Mouse (Mus musculus) cerebellum, postnatal 14 days (tissue): Measurements from ENCODE around the gene Lipc.
A peak's percentile ranks its signal among the peaks of the same experiment; 100 is the strongest.

Experiments
- DNase-seq, 2 experiments: peaks; one replicate each; pipeline ENCODE4 v3.0.0; 2021; ENCODE audit warnings: mixed read lengths in 2 of 2

The Lipc gene

DNA sequence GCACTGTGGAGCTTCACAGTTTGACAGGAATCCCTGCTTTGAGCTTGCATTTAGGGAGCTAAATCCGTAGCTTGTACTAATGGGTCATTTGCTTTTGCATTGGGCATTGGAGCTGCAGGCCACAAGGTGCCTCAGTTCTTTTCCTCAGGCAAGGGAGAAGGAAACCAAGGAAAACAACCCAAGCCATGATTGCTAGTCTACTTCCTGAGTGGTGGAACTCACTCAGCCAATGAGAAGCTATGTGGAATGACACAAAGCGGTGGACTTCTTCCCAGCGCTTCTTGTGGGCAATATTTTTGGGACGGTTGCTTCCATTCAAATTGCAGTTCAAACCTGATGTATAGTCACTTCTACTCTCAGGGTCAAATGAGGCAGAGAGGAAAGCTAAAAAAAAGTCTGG is at the start of gene Lipc:
Gene Lipc, minus strand, starts transcription at position 101 of the 400 bp plus-strand sequence.
- DNase-seq, result no peak

DNA sequence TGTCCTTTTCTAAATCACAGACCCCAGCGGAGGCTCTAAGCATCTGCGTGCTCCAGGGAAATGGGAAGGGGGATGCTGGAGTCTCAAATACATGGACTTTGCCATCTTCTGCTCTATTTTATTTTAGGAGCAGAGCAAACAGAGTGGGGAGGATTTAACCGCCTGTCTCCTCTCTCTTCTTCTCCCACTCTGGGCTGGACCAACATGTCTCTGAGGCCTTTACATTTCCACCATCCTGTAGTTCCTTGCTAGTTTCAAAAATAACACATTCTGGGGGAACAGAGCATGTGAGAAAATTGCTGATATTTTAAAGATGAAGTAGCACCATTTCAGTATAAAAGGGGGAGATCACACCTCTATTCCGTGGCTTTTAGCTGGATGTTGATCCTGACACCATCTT is 47.1 kb upstream of the Lipc start:
- DNase-seq, result no peak

DNA sequence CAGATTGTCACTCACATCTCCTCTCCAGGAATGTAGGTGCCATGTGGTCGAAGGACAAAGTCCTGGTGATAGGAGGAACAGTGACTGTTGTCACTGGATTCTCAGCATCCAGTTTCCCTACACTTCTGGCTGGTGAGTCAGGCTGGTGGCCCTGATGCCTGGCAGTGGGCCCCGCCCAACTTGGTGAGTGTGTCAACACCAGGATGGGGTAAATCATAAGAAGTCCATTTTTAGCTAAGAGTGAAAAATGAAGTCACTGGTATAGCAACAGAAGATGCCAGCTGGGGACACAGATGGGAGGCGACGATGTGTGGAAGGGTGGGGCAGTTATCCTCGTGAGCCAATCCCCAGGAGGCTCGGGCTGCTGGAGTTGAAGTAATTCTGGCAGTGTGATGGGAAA is 46.7 kb upstream of the Lipc start:
- DNase-seq, result peak in 1 of 2 experiments; percentile 11

DNA sequence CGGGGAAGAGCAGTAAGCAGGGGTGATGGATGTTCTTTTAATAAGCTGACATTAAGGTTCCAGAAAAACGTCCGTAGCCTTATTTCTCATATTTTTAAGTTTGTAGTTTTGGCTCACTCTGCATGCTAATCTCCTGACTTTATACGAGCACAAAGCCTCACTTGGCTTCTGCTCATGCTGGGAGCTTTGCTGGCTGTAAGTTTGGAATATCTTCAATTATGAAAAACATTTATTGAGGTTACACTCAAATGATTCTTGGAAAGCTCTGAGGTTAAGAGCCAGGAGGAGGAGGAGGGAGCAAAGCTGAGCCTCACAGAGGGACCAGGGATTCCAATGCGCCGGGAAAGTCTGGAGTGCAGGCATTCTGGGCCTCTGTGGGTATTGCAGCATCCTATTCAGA is 41.3 kb upstream of the Lipc start:
- DNase-seq, result no peak

DNA sequence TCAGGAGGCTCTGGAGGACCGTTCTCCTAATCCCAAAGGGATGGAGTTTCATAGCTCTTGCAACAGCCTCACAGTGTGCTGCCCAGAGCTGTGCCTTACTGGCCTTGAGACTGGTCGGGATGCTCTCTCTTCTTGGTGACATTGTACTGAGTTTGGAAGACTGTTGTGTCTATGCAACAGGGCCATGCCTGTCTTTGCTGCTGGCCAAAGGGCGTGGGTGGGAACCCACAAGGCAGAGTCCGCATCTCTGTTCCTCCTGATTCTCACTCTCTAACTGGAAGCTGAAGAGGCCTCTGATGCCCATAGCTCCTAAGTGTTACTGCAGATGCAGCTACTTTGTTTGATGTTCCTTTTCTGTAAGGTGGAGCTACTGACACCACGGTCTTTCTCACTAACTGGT is 39.4 kb upstream of the Lipc start:
- DNase-seq, result no peak

DNA sequence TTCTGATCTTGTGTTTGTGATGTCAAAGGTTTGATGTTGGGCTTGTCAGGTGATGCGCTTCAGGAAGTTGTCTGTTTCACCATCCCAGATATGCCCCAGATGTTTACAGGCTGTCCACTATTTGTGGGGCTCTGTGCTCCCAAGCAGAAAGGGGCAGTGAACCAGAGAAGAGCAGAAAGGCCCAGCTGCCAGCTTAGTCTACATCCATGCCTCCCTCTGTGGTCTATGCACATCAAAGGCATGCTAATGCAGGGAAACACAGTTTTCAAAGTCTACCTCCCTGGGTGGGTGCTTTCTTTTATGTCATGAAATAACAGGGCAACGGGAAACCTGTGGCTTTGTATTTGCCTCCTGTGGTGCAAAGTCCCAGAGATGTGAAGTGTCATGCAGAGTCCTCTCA is 35.2 kb upstream of the Lipc start:
- DNase-seq, result no peak

DNA sequence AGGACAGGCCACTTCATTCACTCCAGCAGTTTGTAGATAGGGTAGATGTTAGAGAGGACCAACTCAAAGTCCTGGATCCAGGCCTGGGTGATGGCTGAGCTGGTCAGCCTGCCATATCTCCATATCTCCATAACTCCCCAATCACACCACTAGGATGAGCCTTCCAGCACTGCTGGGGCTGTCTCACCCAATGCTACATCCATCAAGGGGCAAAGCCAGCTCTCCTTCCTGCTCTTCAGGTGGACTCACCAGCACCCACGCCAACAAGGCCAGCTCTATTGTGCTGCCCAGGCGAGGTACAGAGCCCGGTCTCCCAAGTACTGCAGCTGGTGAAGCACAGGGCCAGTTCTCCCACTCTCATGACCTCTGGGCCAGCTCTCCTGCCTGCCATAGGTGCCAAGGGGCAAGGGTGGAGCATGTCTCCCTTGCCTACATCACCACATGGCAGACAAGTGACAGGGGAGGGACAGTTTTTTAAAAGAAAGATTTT is 31.0 kb upstream of the Lipc start:
- DNase-seq, result no peak

DNA sequence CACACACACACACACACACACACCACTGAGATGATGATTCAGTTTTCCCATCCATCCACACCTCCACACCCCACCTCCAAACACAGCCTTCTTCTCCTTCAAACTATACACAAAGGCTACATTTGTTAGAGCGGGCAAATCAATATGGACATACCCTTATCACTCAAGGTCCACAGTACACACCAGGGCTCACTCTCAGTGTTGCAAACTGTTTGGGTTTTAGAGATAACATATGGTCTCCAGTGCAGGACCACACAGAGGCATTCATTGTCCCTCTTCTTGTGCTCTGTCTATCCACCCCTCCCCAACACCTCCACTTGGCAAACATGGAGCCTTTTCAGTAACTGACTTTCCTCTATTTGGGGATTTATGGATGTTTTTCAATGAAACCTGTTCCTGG is 29.7 kb upstream of the Lipc start:
- DNase-seq, result no peak

DNA sequence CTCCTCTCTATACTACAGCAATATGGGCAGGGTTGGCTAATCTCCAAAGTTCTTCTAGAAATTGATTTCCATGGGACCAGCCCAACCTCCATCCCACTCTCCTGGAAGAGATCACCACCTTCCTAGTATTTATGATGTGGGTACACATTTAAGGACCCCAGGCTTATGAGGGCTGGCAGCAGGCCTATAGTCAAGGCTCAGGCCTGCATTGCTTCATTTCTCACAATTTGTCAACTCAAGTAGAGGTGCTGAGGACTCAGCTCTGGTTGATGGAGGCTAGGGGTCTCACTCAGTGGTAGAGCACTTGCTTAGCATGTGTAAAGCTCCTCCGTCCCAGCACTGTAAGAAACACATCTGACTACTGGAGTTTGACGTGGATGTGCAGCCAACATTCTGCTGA is 27.6 kb upstream of the Lipc start:
- DNase-seq, result no peak

DNA sequence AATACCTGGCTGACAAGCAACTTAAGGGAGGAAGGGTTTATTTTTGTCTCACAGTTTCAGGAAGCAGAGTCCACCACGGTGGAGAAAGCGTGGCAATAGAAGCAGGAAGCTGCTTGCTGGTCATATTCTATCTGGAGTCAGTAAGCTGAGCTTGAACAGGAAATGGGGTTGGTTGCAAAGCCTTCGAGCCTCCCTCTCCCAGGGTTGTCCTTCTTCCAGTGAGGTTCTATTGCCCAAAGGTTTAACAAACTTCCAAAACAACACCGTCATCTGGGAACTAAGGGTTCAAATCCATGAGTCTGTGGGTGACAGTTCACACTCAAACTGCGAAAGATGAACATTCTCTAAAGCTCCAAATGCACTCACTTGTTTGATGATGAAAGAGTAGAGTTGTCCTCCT is 27.1 kb upstream of the Lipc start:
- DNase-seq, result no peak

DNA sequence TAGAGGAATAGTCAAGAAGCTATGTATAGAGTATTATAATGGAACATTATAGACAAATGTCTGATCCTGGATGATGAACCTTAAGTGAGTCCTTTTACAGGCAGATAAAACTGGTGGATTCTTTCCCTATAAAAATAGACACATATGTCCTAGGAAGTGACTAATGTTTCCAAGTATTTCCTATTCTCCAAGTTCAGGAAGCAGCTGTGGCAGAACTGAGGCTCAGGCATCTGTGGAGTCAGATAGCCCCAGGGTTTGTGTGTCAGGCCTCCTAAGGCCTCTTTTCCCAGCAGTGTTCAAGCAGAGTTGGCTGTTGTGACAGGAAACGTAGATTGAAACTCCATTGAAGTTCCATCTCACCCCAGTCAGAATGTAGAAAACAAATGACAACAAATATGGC is 25.4 kb upstream of the Lipc start:
- no peak for DNase-seq

DNA sequence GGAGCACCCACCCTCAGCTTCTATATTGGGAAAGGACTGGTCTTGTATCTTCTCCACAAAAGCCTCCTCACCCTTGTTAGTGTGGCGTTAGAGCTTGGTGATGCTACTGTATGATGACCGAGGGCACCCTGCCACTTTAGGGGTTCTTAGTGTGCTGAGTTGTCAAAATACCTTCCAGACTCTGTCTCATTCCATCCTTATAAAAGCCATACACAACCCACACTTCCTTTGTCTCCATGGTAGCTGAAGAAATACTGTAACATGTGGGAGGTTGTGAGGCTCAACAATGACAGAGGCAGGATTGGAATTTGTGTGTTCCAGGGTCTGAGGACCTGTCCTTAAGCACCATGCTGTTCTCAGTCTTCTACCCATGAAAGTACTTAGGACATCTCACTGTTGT is 23.9 kb upstream of the Lipc start:
- no peak for DNase-seq

DNA sequence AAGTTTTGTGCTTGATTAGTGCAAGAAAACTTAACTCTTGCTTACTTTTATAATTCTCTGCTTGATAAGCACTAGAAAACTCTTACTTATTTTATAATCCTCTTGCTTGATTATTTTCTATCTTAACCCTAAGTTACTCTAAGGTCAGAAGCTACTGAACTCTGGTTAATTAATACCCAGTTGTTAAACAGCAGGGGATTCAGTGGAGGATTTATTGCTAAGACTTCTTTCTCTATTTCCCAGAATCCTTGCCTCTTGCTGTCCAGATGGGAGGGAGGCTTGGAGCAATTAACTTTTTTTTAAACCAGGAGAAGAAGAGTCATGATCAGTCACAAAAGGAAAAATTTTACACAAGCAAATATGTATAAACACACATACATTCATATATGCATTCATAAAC is 21.3 kb upstream of the Lipc start:
- DNase-seq, result no peak

DNA sequence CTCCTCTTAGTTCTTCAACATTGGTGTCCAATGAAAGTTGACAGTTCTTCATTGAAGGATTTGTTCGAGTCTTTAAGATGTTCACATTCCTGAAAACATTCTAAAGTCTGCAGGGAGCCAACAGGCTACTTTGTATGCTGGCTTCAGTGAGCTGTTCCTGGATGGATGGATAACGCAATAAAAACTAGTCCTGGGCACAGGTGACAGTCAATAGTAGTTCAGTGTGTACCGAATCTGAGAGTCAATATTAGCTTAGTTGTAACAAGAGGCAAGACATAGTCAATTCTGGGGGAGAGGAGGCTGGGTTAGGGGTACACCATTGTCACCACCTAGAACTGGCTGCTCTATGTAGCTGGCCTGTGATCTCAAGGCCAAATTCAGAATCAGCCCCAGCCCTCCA is 17.2 kb upstream of the Lipc start:
- no peak for DNase-seq

DNA sequence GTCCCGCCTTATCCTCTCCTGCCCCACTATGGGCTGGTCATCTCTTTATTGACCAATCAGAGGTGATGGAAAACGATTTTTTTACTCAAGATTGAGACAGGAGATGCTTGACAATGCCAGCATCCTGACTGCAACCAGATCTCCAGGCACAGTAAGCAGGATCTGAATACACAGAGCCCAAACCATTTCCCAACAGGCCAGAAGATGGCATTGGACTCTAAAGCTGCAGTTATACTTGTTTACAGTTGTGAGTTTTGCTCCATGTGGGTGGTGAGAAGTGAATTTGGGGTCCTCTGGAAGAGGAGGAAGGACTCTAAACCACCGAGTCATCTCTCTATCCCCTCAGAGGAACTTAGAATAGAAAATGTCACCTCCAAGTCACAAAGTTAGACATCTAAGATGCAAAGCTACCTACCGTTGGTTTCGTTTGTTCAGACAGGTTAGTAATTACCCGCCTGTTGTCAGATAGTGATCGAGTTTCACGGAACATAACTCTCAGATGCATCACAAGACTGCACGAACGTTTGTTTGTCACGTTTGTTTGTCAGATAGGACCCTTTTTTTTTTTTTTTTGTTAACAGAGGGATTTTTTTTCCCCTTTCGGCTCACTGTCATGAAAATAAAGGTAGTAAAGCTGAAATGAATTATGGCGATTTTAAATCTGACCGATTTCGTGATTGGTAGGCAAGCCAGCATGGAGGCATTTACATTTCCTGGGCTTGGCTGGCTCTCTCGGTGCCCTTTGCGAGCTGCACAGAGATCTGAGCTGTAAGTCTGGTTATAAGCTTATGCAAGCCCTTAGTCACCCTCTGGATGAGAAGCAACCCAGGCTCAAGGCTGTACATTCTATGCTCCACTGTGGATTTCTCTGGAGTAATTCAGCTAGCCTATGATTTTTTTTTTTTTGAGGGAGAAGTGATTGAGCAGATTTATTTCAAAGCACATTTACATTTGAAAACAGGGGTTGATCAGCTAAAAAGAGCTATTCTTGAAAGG is 14.3 kb upstream of the Lipc start:
- DNase-seq, result no peak

DNA sequence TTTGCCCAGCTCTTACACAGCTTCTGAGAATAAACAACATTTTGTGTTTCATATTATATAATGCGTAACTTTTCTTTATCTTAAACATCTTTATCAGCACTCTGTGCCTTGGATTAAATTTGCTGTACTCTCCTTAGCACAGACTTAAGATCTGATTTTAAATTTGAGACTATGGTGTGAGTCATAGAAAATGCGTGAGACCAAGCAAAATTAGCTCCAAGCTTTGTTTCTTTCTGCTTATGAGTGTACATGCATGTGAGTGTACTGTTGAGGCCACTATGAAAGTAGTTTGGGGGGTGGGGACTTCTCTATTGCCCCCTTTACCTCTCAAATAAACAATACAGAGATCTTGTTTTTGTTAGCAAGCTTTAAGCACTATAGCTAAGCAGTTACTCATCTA is 13.4 kb upstream of the Lipc start:
- DNase-seq, result no peak

DNA sequence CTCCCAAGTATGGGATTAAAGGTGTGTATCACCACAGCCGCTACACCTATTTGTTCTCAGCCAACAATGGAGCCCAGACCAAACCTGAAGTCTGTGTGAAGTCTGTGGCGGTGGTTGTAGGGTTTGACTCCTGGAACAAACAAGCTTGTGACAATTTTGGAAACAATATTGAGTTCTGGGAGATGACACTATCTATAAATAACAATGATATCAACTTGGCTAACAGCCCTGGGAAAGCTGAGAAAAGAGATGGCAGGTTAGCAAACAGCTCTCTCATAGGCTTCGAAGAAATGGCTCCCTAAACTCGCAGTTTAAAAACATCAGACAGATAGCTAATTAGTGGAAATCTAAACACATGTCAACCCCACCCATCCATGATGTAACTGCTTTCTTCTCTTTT is 13.0 kb upstream of the Lipc start:
- no peak for DNase-seq

DNA sequence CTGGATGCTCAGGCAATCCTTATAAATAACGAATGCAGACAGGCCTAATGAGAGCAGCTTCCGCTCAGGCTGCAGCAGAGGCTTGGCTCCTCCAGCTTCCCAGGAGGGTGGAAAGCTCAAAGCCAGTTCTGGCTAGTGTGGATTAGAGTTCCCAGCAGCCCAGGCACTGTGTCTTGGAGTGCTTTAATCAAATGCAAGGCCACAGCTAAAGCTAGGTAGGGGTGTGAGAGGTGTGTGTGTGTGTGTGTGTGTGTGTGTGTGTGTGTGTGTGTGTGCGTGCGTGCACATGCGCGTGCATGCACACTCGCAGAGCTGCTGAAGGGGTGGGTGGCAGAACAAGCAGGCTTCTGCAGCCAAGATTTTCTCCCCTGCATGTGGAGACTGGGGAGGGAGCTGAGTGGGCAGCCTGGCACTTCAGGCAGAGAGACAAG is 11.4 kb upstream of the Lipc start:
- DNase-seq, result peak; percentile 76 to 77

DNA sequence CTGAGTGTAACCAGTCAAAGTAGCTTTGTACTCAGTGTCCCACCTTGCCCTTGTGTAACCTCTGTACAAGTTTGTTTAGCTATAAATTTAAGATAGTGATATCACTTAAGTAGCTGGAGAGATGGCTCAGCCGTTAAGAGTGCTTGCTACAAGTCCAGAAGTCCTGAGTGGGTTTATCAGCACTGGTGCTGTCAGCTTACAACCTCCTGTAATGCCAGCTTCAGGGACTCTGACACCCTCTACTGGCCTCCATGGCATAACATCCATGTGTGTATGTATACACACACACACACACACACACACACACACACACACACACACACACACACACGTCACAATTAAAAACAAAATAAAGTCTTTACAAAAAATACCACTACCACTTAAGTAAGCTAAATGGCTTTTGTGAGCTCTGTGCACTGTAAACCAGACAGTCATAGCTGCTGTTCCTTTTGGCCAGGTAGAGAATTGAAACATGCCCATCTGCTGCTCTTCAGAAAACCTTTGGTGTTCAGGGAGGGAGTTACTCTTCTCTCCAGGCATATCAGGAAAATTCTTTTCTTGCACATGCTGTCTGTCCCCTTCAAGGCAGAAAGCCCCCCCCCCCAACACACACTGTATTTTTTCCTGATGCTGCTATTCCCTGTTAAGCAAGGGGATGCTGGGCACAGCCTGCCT is 10.9 kb upstream of the Lipc start:
- DNase-seq, result peak; percentile 51 to 58

DNA sequence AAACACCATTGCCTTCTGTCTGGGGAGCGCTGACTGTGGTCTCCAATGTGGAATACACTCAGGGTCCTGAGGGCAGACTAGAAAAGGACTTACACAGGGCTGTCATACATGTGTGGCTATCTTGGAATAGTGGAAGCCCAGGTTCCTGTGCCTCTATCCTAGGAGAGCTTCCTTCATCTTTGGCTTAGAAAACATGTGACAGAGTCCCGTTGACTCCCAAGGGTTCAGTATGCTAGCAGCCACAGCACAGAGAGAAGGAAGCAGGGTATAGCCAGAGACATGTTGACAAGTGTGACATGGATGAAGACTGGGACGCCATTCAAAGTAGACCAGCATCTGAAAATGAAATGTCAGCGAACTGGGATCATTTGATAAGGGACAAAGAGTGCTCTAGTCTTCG is 8.3 kb upstream of the Lipc start:
- DNase-seq, result no peak

DNA sequence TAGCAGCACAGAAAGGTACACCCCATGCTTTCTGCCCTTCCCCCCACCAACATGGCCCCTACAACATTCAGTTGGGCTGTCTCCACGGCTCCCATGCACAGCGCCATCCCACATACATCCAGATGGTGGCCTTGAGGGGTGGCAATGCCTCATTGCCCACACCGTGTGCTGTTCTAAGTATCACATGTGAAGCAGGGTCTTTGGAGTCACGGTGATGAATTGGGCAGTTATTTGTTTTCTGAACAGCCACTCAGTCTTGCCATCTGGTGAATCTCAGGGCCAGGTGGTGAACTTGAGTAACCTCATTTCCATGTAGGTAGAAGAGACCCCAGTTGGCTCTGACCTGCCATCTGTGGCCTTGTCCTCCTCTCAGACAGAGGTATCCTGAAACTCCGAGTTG is 7.8 kb upstream of the Lipc start:
- DNase-seq, result peak; percentile 83 to 88

DNA sequence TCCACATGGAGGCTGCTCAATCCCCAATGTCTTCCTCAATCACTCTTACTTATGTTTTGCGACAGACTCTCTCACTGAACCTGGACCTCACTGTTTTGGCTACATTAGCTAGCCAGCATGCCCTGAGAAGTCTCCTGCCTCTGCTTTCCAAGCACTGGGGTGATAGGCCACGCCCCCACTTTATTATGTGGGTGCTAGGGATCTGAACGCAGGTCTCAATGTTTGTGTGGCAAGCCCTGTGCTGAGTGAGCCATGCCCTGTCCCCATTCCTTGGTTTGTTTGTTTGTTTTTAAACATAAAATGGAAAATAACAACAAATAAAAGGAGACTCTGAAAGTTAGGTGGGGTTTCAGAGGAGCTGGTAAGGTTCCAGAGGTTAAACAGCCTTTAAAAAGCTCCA is 7.4 kb upstream of the Lipc start:
- DNase-seq, result peak in 1 of 2 experiments; percentile 45

DNA sequence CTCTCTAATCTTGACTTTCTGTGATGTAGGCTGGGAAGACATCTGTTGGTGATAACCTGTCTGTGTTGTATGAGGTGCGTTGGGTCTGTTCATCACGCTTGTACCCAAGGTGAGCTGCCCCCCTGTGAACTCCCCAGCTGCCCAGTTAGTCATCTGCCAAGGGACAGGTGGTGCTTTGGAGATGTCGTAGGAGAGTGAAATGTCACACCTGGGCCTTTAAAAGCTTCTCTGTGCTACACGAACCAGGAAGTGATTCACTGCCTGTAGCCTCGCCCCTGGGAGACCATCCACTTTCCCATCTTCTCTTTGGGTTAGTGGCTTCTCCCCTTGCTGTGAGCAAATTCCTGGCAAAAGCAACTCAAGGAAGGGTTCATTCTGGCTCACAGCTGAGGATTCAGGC is 6.4 kb upstream of the Lipc start:
- peak; percentile 90 for DNase-seq

DNA sequence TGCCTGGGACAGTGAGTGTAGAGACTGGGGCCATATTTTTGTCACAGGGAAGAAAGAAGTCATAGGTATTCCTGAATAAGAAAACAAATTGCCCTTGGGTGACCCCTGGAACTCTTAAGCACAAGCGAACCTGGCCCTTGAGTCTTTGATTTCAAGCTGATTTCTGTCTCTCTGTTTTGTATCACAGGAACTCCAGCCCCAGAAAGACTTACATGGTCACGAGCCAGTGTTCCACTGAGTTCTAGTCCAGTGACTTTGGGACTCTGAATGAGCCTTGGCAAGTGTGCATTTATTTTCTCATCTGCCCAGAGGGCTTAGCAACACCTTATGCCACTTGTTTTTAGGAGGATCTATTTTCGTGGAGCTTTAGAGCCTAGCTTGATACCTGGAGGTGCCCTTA is 5.7 kb upstream of the Lipc start:
- no peak for DNase-seq
